Mouse (Mus musculus): ENCODE data around the gene Ramp1.

Gene Ramp1

DNA sequence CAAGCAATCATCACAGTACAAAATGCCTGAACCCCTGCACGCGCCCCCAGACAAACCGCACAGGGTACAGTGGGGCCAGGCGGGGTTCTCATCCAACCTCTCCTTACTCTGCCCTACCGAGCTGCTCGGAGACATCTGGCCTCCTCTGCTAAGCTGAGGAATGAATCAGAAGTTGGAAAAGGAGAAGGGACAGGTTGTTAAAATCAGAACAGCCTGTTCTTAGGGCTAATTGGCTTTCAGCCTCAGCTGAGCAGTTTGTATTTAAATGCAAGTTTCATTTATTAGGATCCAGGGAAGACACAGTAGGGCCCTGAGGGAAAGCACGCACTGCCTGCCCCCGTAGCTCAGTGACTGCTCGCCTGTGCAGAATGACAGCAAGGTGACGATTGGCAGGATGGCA, 20.2 kb downstream of the Ramp1 start:
- no peak for DNase-seq (ENCODE audit: low spot score in 2 of 2)

DNA sequence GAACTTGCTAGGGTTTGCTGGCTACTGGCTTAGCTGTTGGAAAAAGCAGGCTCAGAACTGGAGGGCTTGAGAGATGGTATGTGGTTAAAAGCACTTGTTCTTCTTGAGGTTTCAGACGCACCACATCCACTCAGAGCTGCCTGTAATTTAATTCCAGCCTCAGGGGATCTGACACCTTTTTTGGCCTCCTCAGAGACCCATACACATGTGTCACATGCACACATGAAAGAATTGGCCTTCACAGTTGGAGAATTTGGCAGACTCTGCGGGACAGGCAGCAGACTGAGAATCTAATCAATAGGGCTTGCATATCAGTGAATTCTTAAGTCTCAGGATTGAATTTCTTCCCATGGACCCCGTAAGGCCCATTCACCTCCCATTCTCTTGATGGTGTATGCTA, 21.5 kb downstream of the Ramp1 start:
- no peak for DNase-seq (ENCODE audit: low spot score in 2 of 2)

DNA sequence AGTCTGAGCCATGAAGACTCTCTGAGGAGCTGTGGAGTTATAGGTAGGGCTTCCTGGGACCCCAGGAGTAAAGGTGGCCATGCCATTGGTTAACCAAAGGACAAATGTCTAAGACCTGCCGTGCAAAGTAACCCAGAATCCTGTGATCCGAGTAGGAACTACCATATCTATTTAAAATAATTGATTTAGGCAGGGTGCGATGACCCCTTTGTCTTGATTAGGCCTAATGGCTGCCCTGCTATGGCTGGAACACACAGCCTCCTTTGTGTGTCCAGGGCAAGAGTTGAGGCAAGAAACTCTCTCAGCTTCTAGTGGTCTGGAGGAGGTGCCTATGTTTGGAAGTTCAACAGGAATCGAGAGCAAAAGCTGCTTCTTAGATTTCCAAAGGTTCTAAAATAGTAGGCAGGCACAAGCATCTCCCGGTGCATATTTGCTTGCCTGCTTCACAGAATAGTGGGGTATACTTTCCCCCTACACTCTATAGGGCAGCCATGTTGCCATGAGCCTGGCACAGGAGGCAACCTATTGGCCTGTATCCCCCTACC, 24.7 kb downstream of the Ramp1 start:
- DNase-seq (ENCODE audit: low spot score in 2 of 2), result no peak

DNA sequence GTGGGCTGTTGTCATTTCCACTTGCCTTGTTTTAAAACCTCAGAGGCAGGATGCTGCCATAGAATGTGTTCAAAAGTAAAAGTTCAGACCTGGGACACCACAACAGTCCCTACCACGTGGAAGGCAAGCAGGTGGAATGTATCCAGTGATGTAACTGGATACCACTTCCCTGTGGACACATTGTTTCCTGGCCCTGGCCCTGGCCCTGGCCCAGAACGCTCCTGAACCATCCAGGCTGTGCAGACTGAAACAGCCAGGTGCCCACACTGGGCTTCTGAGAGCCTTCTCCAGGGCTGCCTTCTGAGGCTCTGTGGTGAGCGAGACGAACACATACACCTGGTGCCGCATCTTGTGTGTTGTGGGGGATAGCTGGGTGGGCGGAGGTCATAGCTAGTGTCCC, 26.0 kb downstream of the Ramp1 start:
- no peak for DNase-seq (ENCODE audit: low spot score in 2 of 2)

DNA sequence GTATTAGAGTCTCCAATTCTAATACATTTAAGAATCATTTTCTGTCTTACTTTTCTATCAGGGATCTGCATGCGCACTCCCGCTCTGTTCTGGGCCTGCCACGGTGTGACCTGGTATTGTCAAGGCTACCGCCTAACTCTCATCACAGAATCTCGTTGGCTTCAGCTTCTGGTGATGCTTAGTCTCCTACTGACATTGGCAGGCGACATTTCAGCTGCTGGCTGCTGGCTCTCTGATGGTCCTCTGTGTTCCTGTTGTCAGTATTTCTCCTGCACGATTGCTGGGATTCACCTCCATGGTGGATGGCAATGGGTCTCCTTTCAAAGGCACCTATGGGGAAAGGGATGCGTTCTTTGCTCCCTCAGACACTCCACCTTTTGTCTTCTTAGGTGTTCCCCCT, 26.7 kb downstream of the Ramp1 start:
- DNase-seq (ENCODE audit: low spot score in 2 of 2), result no peak

DNA sequence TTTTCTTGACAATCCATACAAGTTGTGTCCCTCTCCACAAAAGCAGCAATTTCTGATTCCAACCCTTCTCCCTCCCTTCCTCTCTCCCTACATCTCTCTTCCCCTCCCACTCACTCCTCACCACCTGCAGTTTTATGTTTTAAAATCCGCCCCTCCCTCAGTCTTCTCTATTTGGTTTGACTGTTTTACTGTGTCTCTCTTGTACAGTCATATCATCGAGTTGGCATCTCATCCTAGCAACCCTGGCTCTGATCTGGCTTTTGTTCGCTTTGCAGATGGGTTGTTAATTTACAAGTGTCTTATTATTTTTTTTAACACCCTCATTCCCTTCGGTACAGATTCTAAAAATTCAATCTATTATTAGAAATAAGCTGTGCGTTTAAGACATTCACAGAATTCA, 27.3 kb downstream of the Ramp1 start:
- no peak for DNase-seq (ENCODE audit: low spot score in 2 of 2)

DNA sequence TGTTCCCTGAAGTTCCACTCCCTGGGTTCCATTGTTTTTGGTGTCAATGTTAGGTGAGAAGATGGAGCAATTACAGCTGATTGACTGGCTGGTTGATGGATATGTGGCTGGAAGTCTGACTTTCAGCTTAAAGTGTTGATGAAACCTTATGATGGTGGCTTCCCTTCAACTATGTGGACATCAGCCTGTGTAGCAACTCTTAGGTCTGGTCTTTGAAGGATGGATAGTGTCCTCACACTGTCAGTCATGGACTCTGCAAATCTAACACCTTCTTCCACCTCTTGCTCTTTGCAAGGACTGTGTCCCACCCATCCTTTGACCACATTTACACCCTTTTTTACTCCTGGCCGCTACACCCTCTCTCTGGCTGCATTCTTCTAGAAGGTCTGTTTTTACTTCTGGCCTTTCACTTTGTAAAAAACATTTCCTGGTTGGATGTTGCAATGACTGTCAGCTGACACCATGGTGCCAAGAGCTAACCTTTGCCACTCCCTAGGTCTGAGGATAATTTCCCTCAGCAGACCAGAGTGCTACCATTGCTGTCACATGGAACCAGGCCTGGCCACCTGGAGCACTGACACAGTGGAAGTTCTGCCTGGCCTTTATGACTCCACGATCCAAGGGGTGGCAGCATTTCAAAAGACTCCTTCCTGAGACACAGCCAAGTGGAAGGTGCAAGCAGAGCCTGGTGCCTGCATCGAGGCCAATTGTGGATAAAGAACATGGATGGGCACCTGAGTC, 27.9 kb downstream of the Ramp1 start:
- no peak for DNase-seq (ENCODE audit: low spot score in 2 of 2)

DNA sequence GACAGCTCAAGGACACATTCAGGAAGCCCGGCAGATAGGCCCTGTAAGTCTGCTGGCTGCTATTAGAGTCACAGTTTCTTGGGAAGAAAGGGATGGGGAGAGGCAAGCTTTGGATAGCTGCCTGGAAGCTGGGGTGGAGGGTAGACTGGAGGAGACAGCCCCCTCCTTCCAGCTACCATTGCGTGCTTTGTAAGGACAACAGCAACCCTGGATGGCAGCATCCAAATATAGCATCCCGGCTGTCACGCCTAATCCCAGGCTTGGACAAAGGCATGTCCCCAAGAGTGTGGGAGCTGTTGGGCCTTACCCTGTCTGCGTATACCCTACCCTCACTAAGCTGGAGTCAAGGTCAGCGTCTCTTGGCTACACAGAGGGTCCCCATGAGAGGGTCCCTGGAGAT, 29.7 kb downstream of the Ramp1 start:
- DNase-seq (ENCODE audit: low spot score in 2 of 2), result peak; percentile 67 to 80

DNA sequence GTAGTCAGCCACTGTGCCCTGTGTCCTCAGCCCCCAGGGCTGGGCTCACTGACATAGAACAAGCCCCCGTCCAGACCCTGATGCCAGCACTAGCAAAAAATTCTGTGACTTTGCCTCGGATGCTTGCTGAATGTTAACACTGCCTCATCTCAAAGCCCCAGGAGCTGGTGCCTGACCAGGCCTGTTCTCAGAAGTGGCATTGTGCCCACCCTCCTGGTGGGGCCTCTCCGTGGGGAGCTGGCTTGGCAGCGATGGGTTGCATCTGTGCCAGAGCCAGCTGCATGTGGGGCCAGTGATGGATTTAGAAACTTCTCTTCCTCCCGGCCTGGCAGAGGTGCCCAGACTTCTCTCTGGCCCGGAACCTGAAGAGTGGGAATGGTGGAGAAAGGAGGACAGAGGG, 30.2 kb downstream of the Ramp1 start:
- peak; percentile 86 to 89 for DNase-seq (ENCODE audit: low spot score in 2 of 2)

DNA sequence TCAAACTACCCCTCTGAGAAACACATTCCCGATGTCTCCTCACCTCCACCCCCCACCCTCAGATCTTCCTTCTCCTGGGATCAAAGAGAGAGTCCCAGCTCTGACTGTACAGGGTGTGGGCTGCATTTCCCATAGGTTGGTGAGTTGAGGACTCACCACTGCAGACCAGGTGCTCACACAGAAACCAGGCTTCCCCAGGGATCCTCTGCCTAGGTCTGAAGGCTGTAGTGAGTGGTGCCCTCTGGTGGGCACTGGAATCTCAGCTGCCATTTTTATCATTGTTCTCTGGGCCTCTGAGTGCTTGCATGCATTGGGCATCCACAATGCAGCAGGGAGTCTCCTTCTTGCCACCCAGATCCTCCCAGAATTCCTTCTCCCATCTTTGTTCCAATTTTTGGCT, 31.5 kb downstream of the Ramp1 start:
- DNase-seq (ENCODE audit: low spot score in 2 of 2), result peak; percentile 62 to 66

DNA sequence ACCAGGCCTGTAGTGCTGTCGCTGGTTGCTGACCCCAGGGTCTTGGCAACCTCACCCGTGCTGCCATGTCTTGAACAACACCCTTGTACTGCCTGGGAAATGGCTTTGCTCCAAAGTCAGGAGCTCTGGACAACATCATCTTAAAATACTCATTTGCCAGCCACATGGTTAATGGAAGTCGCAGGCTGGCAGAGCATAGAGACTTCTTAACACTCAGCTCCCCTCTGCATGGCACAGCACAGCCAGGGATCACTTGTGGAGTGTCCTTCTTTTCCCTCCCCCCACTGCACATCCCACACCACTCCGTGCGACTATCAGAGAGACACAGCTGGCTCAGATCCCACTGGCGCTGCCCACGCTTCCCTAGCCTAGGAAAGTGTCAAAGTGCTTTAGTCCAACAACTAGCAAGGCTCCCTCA, 32.0 kb downstream of the Ramp1 start:
- DNase-seq (ENCODE audit: low spot score in 2 of 2), result no peak

DNA sequence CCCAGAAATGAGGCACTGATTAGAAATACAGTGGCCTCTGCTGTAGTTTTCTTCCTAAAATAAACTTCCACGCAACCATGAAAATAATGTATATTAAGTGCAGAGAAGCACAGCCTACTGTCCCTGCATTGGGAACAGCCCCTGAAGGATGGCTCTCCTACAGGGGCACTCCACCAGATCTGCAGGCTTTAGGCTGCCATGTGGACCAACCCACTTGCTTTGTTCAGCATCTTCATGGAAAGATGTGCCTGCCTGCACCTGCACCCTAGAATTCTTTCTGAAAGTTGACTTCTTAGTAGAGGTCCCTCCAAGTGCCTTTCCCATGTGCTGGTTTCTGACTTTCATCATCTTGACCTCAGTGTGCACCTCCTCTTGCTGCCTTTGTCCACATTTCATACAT, 35.6 kb downstream of the Ramp1 start:
- no peak for DNase-seq (ENCODE audit: low spot score in 2 of 2)

DNA sequence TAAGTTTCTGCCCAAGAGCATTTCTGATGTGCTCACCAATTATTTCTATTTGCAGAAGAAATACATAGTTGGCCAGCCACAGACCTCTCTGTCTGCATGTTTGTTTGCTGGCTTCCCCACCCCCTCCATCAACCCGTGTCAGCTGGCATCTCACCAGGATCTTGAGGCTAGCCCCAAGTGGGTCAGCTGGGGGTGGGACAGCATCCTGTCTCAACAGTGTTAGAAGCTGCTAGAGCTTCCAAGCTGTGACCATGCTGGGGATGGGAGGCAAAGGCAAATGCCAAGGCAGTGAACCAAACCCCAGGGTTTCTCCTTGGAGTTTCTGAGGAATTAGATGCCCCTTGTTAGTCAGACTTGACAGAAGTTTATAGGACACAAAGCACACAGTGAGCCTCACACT, 36.4 kb downstream of the Ramp1 start:
- DNase-seq (ENCODE audit: low spot score in 2 of 2), result no peak

DNA sequence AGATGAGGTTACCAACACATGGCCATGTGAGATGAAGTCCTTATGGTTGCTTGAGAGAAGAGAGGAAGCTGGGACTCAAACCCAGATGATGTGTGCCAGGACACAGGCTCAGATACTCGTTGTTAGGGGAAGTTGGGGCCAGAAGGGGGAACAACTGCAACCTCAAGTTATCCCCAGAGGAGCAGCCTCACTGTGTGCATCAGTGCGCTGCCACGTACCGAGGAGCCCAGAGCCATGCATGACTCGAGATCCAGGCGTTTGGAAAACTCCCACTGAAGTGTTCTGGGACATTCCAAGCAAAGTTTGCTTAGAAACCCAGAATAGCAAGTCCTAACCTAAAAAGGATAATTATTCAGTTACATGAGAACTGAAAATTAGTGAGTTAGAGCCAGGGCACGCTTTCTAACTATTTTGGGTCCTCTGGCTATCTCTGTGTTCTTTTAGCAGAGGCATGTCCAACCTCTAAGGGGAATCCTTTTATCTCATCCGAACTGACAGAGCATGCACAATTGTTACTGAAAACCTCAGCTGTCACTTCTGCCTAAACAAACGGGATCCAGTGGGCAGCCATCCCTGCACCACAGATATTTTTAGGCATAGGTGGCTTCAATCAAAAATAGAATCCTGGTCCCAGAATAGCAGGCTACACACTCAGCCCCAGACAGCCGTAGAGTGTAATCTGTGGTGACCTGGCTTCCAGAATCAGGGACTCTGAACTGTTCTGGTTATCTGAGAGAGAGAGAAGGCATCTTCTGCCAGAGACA, 37.1 kb downstream of the Ramp1 start:
- no peak for DNase-seq (ENCODE audit: low spot score in 2 of 2)

DNA sequence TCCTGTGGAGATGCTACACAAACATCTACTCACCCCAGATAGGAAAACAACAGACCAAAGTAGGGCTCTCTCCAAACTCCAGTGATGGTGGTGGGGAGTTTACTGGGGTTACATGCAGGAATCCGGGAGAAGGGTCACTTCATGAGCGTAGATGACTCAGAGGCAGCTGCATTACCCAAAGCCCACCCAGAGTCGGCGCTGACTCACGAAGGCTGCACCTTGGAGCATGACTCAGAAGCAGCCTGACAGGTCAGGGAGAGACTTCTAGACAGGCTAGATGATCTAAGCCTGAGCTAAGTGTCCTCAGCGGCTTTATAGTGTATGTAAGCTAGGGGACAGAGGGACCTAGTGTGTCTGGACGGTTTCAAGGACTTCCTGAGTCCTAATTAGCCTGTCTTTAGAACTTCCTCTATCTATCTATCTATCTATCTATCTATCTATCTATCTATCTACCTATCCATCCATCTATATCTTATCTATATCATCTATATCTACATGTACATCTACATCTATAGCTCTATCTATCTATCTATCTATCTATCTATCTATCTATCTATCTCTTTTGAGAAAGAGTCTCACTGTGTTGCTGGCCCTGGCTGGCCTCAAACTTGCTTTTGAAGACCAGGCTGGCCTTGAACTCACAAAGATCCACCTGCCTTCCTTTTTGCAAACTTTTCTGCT, 40.2 kb downstream of the Ramp1 start:
- no peak for DNase-seq (ENCODE audit: low spot score in 2 of 2)

DNA sequence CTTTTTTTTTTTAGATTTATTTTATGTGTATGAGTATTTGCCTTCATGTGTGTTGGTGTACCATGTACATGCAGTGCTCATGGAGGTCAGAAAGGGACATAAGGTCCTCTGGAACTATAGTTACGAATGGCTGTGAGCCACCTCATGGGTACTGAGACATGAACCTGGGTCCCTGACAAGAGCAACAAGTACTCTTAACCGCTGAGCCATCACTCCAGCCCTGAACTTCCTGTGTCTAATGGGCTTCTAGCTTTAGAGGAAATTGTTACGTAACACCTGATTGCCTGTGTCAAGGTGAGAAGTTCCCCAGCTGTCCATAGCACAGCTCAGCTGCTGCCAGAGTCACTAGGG, 40.7 kb downstream of the Ramp1 start:
- no peak for DNase-seq (ENCODE audit: low spot score in 2 of 2)

DNA sequence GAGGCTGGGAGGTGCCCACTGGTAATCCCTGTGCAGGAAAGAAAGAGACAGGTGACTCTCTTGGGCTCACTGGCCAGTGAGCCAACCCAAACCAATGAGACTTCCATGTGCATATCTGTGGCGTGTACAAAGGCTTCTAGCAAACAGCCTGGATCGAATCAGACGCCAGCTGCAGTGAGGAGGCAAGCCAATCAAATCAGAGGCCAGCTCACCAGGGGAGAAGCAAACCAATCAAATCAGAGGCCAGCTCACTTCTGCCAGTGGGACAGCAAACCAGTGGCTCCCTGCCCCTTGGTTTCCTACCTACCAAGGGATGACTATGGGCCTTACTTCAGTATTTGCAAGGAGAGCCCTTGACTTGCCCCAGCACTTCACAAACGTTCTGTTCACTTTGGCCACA, 46.9 kb downstream of the Ramp1 start:
- no peak for DNase-seq (ENCODE audit: low spot score in 2 of 2)

DNA sequence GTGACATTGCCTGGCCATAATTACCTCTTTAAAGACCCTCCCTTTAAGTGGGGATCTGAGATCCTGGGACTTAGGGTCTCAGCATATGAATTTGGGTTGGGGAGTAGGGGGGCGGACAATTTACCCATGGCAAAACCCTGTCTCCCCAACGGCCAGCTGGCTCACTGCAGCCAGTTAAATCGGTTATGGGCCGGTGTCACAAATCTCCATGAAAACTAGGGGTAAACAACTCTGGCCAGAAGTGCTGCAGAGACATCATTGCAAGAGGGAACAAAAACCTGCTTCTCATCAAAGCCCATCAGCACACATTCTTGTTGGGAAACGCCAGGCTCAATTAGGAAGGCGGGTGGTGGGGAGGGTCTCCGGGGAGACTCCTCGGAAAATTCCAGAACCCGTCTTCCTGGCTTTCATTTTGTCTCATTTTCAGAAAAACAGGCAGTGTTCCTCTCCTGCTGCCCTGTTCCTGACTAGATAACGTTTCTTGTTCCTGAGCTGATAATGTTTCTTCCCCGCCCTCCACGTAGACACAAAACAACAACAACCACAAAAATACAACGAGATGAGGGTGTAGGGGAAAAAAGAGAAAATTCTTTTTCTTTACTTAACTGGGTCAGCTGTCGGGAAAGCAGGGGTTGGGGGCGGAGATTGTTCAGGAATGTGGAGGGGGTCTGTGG, 47.9 kb downstream of the Ramp1 start:
- no peak for DNase-seq (ENCODE audit: low spot score in 2 of 2)

DNA sequence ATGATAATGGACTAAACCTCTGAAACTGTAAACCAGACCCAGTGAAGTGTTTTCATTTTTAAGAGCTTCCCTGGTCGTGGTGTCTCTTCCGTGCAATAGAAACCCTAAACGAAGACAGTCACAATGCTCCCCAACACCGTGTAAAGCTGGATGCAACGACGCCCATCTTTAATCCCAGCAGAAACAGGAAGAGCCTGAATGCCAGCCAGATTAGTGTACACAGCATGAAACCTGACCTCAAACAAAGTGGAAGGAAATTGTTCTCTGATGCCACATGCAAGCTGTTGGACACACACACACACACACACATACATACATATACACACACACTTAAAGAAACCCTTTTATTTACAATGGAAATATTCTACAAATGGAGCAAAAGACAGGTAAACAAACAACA, 51.5 kb downstream of the Ramp1 start:
- DNase-seq (ENCODE audit: low spot score in 2 of 2), result no peak

DNA sequence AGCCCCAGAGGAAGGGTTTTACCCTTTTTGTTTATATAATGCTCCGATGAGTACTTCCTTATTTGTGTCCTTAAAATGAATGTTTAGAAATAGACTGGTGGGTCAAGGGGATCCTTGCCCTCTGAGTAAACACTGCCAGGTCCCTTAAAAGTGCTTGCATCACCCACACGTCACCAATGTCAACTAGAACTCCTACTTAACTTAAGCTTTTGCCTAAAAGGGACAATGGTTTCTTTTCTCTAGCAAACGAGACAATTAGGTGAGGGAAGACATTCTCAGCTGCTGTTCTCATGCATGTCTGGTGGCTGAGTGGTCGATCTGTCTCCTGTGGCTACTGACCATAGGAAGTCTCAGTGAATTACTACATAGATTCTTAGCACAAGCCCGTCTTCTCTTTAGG, 52.3 kb downstream of the Ramp1 start:
- no peak for DNase-seq (ENCODE audit: low spot score in 2 of 2)

DNA sequence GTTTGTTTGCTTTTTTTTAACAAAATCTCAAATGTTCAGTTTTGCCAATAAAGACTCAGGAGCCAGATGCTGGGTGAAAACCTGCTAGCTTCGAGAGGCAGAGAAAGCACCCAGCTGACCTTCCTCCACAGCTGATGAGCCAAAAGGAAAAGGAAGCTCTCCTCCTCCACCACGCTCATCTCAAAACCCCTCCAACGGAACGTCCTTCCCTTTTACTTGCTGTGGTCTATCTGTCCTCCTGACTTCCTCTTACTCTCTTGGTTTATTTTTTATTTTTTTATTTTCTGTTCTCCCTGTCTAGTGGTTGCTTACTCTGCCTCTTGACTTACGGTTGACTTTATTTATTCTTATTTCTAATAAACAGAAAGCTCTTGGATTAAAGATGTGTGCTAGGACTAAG, 55.8 kb downstream of the Ramp1 start:
- DNase-seq (ENCODE audit: low spot score in 2 of 2), result no peak

DNA sequence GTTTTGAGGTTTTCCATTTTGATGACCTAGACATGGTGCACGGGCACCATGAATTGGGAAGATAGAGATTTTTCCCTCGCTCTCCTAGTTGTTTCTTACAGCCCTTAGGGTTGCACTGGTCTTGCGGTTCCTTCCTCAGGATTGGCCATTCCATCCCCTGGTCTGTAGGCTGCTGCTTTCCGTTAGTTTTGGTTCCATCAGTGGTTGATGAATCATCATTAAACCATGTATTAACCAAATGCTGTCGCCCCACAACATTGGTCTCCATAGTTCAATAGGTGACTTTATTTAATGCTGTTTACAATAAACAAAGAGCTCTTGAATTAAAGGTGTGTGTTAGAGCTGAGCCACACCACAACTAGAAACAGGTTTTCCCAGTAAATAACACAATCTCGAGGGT, 58.1 kb downstream of the Ramp1 start:
- no peak for DNase-seq (ENCODE audit: low spot score in 2 of 2)
